In genomic region chr6:148375015-148375414, GRCm38 (mm10) we compare ENCODE assay signal across 25 mouse cellular contexts.
DNase-seq lines count a peak whose midpoint lies in the region; ATAC-seq and TF ChIP-seq lines count a peak whose summit lies in the region.
"Had no signal": no experiment of that assay in that cellular context is flagged by ENCODE, and none has a peak within 500 bp of the region (broad histone marks: within the 10 kb centered on the region; RNA-seq: fewer than 3 reads in every experiment).

No protein-coding gene starts in this region.

- H3K36me3 ChIP-seq in heart, adult 2 months (ENCODE audit: control insufficient read depth, insufficient read depth, low read length), result peaks cover 6% of the 10 kb centered on the region
- H3K36me3 ChIP-seq in heart, embryonic 12.5 days, result no peaks in the 10 kb centered on the region
- no peaks in the 10 kb centered on the region for H3K36me3 ChIP-seq in limb, embryonic 10.5 days
- H3K36me3 ChIP-seq: embryonic facial prominence, embryonic 12.5 days; embryonic facial prominence, embryonic 15.5 days; heart, embryonic 13.5 days had no signal

- peaks cover 2% of the 10 kb centered on the region; the same call in 1 of the 2 replicates for H3K79me2 ChIP-seq in heart, adult 2 months (replicated peaks; ENCODE audit: control insufficient read depth, insufficient read depth, low read length)

- H3K9ac ChIP-seq in heart, adult 2 months (ENCODE audit: low read depth, low read length), result no peak overlapping the region
- H3K9ac ChIP-seq in heart, embryonic 12.5 days, result no peak overlapping the region
- H3K9ac ChIP-seq: embryonic facial prominence, embryonic 12.5 days; embryonic facial prominence, embryonic 15.5 days; forebrain, postnatal 0 days; heart, embryonic 13.5 days; hindbrain, embryonic 14.5 days had no signal

- no peak for TF ChIP-seq POLR2A in heart, adult 2 months (IDR thresholded peaks at IDR 0.05; ENCODE audit: insufficient read depth, low read depth, low read length)

- ATAC-seq in frontal cortex, adult (ENCODE audit: low TSS enrichment), result peak; percentile 65
- no peak for ATAC-seq in heart, embryonic 12.5 days (ENCODE audit: insufficient number of reproducible peaks, low FRiP score)
- ATAC-seq: forebrain, embryonic 14.5 days; forebrain, postnatal 0 days; hindbrain, postnatal 0 days; inflammation-experienced regulatory T-cells, adult 6 months; intestine, embryonic 16.5 days; Patski had no signal

- 87% methylated on average over 3 of the region's 3 CpGs for WGBS in heart, adult 2 months
- 74% methylated on average over 3 of the region's 3 CpGs for WGBS in heart, embryonic 12.5 days
- WGBS in limb, embryonic 10.5 days, result 74% methylated on average over 3 of the region's 3 CpGs

- DNase-seq in frontal cortex, postnatal 25 days (ENCODE audit: low spot score in 2 of 2), result no peak
- no peak for DNase-seq in heart, adult 2 months
- peak; percentile 54 for DNase-seq in brain, adult 2 months (ENCODE audit: low read depth, low spot score)
- DNase-seq in limb, embryonic 10.5 days (ENCODE audit: low spot score), result peak; percentile 18
- no peak for DNase-seq in right cerebral cortex, adult 18-20 months
- DNase-seq: adrenal gland, adult 2 months; adrenal gland, postnatal 14 days; cerebellum, adult 18-20 months; cerebellum, adult 9-10 months; cerebellum, postnatal 14 days; forebrain, postnatal 0 days; gastrocnemius, postnatal 25 days; heart, postnatal 14 days; heart, postnatal 4 days had no signal

- peak overlapping the region; percentile 26 for H3K27ac ChIP-seq in heart, adult 2 months
- H3K27ac ChIP-seq in heart, embryonic 12.5 days (ENCODE audit: poor library complexity, severe bottlenecking), result no peak overlapping the region
- no peak overlapping the region for H3K27ac ChIP-seq in limb, embryonic 10.5 days
- H3K27ac ChIP-seq: embryonic facial prominence, embryonic 12.5 days; embryonic facial prominence, embryonic 15.5 days; heart, embryonic 13.5 days; hindbrain, embryonic 14.5 days; hindbrain, postnatal 0 days had no signal

- intact Hi-C loops in heart, adult 2 months (cut with DNase I), result no loop called here

- TF ChIP-seq CTCF in heart, adult 2 months (IDR thresholded peaks at IDR 0.05), result no peak

- H3K27me3 ChIP-seq in heart, adult 2 months (ENCODE audit: control insufficient read depth, insufficient read depth, low read length), result no peaks in the 10 kb centered on the region
- no peaks in the 10 kb centered on the region for H3K27me3 ChIP-seq in heart, embryonic 12.5 days (replicated peaks)
- no peaks in the 10 kb centered on the region for H3K27me3 ChIP-seq in limb, embryonic 10.5 days (ENCODE audit: low read depth, poor library complexity, severe bottlenecking)
- H3K27me3 ChIP-seq: embryonic facial prominence, embryonic 12.5 days; embryonic facial prominence, embryonic 15.5 days; heart, embryonic 13.5 days; Patski had no signal

- TF ChIP-seq EP300 in heart, adult 2 months (IDR thresholded peaks at IDR 0.05; ENCODE audit: insufficient read depth, low read depth, low read length), result no peak

- peaks cover 4% of the 10 kb centered on the region; the same call in 1 of the 2 replicates for H3K9me3 ChIP-seq in heart, embryonic 12.5 days (replicated peaks)
- H3K9me3 ChIP-seq in limb, embryonic 10.5 days (replicated peaks), result no peaks in the 10 kb centered on the region; the same call in 1 of the 2 replicates
- H3K9me3 ChIP-seq: embryonic facial prominence, embryonic 12.5 days; embryonic facial prominence, embryonic 15.5 days had no signal

- no peak overlapping the region for H3K4me2 ChIP-seq in heart, embryonic 12.5 days
- H3K4me2 ChIP-seq: embryonic facial prominence, embryonic 12.5 days; embryonic facial prominence, embryonic 15.5 days; heart, embryonic 13.5 days; hindbrain, embryonic 14.5 days had no signal

- no peak overlapping the region for H3K4me3 ChIP-seq in heart, adult 2 months
- H3K4me3 ChIP-seq in heart, embryonic 12.5 days, result no peak overlapping the region
- H3K4me3 ChIP-seq in limb, embryonic 10.5 days, result no peak overlapping the region
- H3K4me3 ChIP-seq: embryonic facial prominence, embryonic 12.5 days; embryonic facial prominence, embryonic 15.5 days; heart, embryonic 13.5 days had no signal

- H3K4me1 ChIP-seq in heart, adult 2 months (ENCODE audit: control insufficient read depth, insufficient read depth, low read length), result peaks cover 4% of the 10 kb centered on the region
- H3K4me1 ChIP-seq in heart, embryonic 12.5 days (replicated peaks), result no peaks in the 10 kb centered on the region
- H3K4me1 ChIP-seq in limb, embryonic 10.5 days, result peaks cover 19% of the 10 kb centered on the region
- H3K4me1 ChIP-seq: embryonic facial prominence, embryonic 12.5 days; embryonic facial prominence, embryonic 15.5 days had no signal

Comparison
In these comparisons a context has a peak if more than half of its experiments do, and no peak if none do; other contexts are left out.
1. DNase-seq: peak in brain, adult 2 months (single experiment) and limb, embryonic 10.5 days (single experiment); none in frontal cortex, postnatal 25 days (0 of 2), heart, adult 2 months (0 of 2) and right cerebral cortex, adult 18-20 months (single experiment).